Mouse (Mus musculus): ENCODE measurements around the gene Olfr1248. TPM values are rescaled to one million over a fixed set of nuclear protein-coding genes. Genes with fewer than 3 reads are reported as not detected.
"Not testable (repeated sequence)": the region's sequence is repeated elsewhere in the genome, so short reads cannot be mapped to it uniquely, and the experiment has no call there.

Gene Olfr1248
- not detected in 2 replicates for polyA plus RNA-seq (2012)

DNA sequence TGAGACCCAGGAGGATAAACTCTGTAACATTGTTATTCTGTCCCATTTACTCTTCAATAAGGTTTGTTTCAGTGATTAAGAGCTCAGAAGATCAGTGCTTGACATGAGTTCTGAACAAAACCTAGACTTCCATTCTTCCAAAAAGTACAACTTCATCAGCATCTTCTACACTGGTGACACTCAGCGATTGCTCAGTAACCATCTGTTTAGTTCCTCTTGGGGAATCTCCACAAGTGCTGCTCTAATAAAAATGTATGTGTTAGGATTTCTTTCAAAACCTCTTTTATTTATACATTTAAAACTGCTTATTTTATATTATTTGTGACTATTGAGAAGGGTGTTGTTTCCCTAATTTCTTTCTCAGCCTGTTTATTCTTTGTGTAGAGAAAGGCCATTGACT lies at the start of gene Olfr1248:
Gene Olfr1248, minus strand, starts transcription at position 101 of the 400 bp plus-strand sequence.
- H3K27me3 ChIP-seq (ENCODE audit: control insufficient read depth); H3K36me3 ChIP-seq (ENCODE audit: control insufficient read depth); H3K4me3 ChIP-seq (replicated peaks); H3K4me1 ChIP-seq (ENCODE audit: control insufficient read depth); H3K9me3 ChIP-seq (ENCODE audit: control insufficient read depth, low read length): not testable (repeated sequence)

GRCm38 (mm10) chr2:89661367-89661766 lies 43.3 kb upstream of the Olfr1248 start, which contains the start of gene Olfr1250:
Gene Olfr1250 (minus strand): TSS chr2:89661467.
- no peaks in the 10 kb centered on the region for H3K36me3 ChIP-seq (ENCODE audit: control insufficient read depth)
- H3K4me3 ChIP-seq (replicated peaks) = no peak within 1 kb of the TSS
- no peaks in the 10 kb centered on the region for H3K4me1 ChIP-seq (ENCODE audit: control insufficient read depth)
- no peaks in the 10 kb centered on the region for H3K27me3 ChIP-seq (ENCODE audit: control insufficient read depth)
- TF ChIP-seq GATA1 (IDR thresholded peaks at IDR 0.05; ENCODE audit: low read length) = no peak
- no peak for TF ChIP-seq TAL1 (IDR thresholded peaks at IDR 0.05; ENCODE audit: low read length)
- no peaks in the 10 kb centered on the region for H3K9me3 ChIP-seq (ENCODE audit: control insufficient read depth, low read length)

DNA sequence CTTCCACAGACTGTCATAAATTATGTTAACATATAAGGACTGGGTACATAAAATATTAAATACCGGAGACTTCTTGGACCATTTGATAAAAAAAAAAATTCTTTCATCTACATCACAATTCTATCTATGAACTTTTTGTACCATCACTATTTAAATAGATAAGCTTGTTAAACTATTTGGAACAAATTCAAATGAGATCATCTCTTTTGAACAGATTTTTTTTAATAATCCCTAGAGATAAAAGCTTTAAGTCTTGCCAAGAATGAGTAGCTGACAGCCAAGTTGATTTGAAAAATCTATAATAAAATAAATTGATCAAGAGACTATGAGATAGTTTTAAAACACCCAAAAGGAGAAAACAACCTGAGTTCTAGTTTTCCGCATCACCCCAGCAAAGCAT lies 16.8 kb upstream of the Olfr1248 start, which contains the start of gene Olfr1249:
Gene Olfr1249, minus strand, starts transcription at position 101 of the 400 bp plus-strand sequence.
- TF ChIP-seq TAL1 (IDR thresholded peaks at IDR 0.05; ENCODE audit: low read length) (no peak), GATA1 (IDR thresholded peaks at IDR 0.05; ENCODE audit: low read length) (no peak)
- H3K4me1 ChIP-seq (ENCODE audit: control insufficient read depth) = no peaks in the 10 kb centered on the region
- no peaks in the 10 kb centered on the region for H3K9me3 ChIP-seq (ENCODE audit: control insufficient read depth, low read length)
- H3K4me3 ChIP-seq (replicated peaks) = no peak within 1 kb of the TSS
- no peaks in the 10 kb centered on the region for H3K36me3 ChIP-seq (ENCODE audit: control insufficient read depth)
- no peaks in the 10 kb centered on the region for H3K27me3 ChIP-seq (ENCODE audit: control insufficient read depth)

DNA sequence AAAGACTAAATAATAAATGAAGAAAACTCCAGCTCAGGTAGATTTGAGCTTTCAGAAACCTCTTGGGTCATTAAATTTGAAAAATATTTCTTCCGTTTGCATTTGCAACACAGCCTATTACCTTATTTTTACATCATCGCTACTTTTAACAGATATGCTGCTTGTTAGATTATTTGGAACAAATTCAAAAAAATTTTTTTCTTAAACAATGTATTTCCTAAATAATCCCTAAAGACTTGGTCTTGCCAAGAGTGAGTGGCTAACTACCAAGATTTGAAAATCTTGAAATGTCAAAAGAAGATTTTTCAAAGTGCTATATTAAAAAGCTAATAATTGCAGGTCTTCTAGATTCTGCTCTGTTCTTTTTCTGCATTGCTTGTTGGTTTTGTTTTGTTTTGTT lies 4.0 kb downstream of the Olfr1248 start, which contains the start of gene Olfr1247:
Gene Olfr1247, minus strand, starts transcription at position 101 of the 400 bp plus-strand sequence.
- H3K4me1 ChIP-seq (ENCODE audit: control insufficient read depth) = no peaks in the 10 kb centered on the region
- H3K36me3 ChIP-seq (ENCODE audit: control insufficient read depth) = no peaks in the 10 kb centered on the region
- H3K4me3 ChIP-seq (replicated peaks) = no peak within 1 kb of the TSS
- H3K9me3 ChIP-seq (ENCODE audit: control insufficient read depth, low read length) = no peaks in the 10 kb centered on the region
- TF ChIP-seq TAL1 (IDR thresholded peaks at IDR 0.05; ENCODE audit: low read length) = no peak
- no peak for TF ChIP-seq GATA1 (IDR thresholded peaks at IDR 0.05; ENCODE audit: low read length)
- no peaks in the 10 kb centered on the region for H3K27me3 ChIP-seq (ENCODE audit: control insufficient read depth)

DNA sequence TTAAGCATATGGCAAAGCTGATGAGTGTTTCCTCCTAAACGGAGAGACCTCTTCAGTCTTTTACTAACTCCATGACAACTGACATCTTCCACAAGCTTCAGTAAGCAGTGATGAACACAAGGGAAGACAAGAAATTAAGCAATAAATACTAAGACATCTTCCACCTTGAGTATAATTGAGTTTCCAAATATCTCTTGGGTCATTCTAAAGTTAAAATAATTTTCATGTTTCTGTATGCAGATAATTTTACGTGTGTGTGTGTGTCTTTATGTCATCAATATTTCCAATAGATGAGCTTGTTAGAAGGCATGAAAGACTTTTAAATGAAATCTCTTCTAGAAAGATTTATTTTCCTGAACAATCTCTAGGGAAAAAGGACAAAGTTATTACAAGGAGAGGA lies 25.0 kb downstream of the Olfr1248 start, which contains the start of gene Olfr1246:
Gene Olfr1246, minus strand, starts transcription at position 101 of the 400 bp plus-strand sequence.
- TF ChIP-seq TAL1 (IDR thresholded peaks at IDR 0.05; ENCODE audit: low read length) (no peak), GATA1 (IDR thresholded peaks at IDR 0.05; ENCODE audit: low read length) (no peak)
- Histone ChIP-seq H3K4me1 (ENCODE audit: control insufficient read depth) (no peaks in the 10 kb centered on the region), H3K4me3 (replicated peaks) (no peak within 1 kb of the TSS), H3K9me3 (ENCODE audit: control insufficient read depth, low read length) (no peaks in the 10 kb centered on the region), H3K27me3 (ENCODE audit: control insufficient read depth) (no peaks in the 10 kb centered on the region), H3K36me3 (ENCODE audit: control insufficient read depth) (no peaks in the 10 kb centered on the region)

DNA sequence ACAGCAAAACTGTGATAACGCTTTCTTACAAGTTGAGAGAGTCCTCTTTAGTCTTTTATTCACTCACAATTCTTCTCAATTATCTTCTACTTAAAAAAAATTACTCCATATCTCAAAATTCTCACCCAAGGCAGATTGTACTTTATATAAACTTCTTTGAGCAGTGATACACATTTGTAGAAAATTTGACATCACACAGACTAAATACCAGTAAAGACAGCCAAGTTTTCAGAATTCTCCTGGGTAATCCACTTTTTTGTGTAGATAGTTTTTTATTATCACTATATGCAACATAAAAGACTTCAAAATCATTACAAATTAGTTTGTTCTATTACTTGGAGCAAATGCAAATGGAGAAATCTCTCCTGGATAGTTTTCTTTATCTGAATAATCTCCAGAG lies 39.7 kb downstream of the Olfr1248 start, which contains the start of gene Olfr1245:
Gene Olfr1245, minus strand, starts transcription at position 101 of the 400 bp plus-strand sequence.
- no peak for TF ChIP-seq GATA1 (IDR thresholded peaks at IDR 0.05; ENCODE audit: low read length)
- TF ChIP-seq TAL1 (IDR thresholded peaks at IDR 0.05; ENCODE audit: low read length) = no peak
- no peak within 1 kb of the TSS for H3K4me3 ChIP-seq (replicated peaks)
- H3K27me3 ChIP-seq (ENCODE audit: control insufficient read depth) = no peaks in the 10 kb centered on the region
- H3K4me1 ChIP-seq (ENCODE audit: control insufficient read depth) = no peaks in the 10 kb centered on the region
- H3K9me3 ChIP-seq (ENCODE audit: control insufficient read depth, low read length) = no peaks in the 10 kb centered on the region
- no peaks in the 10 kb centered on the region for H3K36me3 ChIP-seq (ENCODE audit: control insufficient read depth)

Other genes starting within 250 kb of the Olfr1248 start
- gene Olfr1238, start 208.6 kb downstream of the Olfr1248 start, polyA plus RNA-seq (2012) = not detected in 2 replicates
- not detected in 2 replicates for gene Olfr1239, start 197.8 kb downstream of the Olfr1248 start, polyA plus RNA-seq (2012)
- not detected in 2 replicates for gene Olfr1240, start 175.2 kb downstream of the Olfr1248 start, polyA plus RNA-seq (2012)
- not detected in 2 replicates for gene Olfr1241, start 131.1 kb downstream of the Olfr1248 start, polyA plus RNA-seq (2012)
- not detected in 2 replicates for gene Olfr1242, start 119.9 kb downstream of the Olfr1248 start, polyA plus RNA-seq (2012)
- not detected in 2 replicates for gene Olfr1243, start 86.8 kb downstream of the Olfr1248 start, polyA plus RNA-seq (2012)
- not detected in 2 replicates for gene Olfr1245, start 39.8 kb downstream of the Olfr1248 start, polyA plus RNA-seq (2012)
- not detected in 2 replicates for gene Olfr1246, start 25.1 kb downstream of the Olfr1248 start, polyA plus RNA-seq (2012)
- gene Olfr1247, start 4.1 kb downstream of the Olfr1248 start, polyA plus RNA-seq (2012) = 0.01 TPM in 1 of 2 replicates, not detected in the other
- not detected in 2 replicates for gene Olfr1249, start 16.7 kb upstream of the Olfr1248 start, polyA plus RNA-seq (2012)
- not detected in 2 replicates for gene Olfr1250, start 43.2 kb upstream of the Olfr1248 start, polyA plus RNA-seq (2012)
- not detected in 2 replicates for gene Olfr1251, start 53.7 kb upstream of the Olfr1248 start, polyA plus RNA-seq (2012)
- not detected in 2 replicates for gene Olfr1252, start 106.8 kb upstream of the Olfr1248 start, polyA plus RNA-seq (2012)
- gene Olfr1253, start 138.8 kb upstream of the Olfr1248 start, polyA plus RNA-seq (2012) = not detected in 2 replicates
- gene Olfr1254, start 175.4 kb upstream of the Olfr1248 start, polyA plus RNA-seq (2012) = not detected in 2 replicates
- gene Olfr1255, start 193.8 kb upstream of the Olfr1248 start, polyA plus RNA-seq (2012) = not detected in 2 replicates
- 0.02 TPM in 1 of 2 replicates, not detected in the other for gene Olfr1256, start 223.3 kb upstream of the Olfr1248 start, polyA plus RNA-seq (2012)
- gene Olfr48, start 230.0 kb upstream of the Olfr1248 start, polyA plus RNA-seq (2012) = not detected in 2 replicates

Data from erythroblast, embryonic 14.5 days (primary cell).